Mouse (Mus musculus): ENCODE measurements around the gene Nadk. TPM values are rescaled to one million over a fixed set of nuclear protein-coding genes. Genes with fewer than 3 reads are reported as not detected.

The Nadk gene
- polyA plus RNA-seq, 1 experiment from 2014 or later: 117 TPM

DNA sequence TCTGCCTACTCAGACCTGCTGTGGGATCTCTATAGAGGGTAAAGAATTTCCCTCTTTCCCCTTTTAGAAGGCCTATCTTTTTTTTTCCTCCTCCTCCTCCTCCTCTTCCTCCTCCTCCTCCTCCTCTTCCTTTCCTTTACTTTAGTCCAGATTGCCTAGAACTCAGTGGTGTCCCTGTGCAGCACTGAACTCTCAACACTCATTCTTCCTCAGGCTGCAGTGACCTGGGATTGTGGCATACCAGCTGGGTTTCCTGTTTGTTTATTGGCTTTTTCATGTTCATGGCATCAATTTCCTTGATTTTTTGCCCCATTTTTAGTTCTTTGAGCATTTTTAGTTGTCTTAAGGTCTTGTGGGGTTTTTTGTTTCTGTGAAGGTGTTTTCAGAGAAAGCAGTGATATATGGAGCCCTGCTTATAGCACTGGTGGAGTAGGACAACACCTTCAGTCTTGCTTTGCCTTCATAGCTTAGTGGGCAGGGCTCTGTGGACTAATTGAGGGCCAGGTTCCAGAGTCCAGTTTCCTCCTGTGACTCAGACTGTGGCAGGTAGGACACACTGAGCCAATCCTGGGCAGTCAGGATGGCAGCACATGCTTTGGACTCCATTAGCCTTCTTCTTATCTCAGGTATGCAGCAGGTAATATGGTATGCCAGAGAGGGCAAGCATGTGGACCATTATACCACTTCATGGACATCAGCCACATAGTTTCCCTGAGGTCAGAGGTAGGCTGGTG, 73.8 kb downstream of the Nadk start:
- no peak for DNase-seq (ENCODE audit: low spot score)
- Histone ChIP-seq H3K4me1 (replicated peaks; ENCODE audit: control insufficient read depth, insufficient read depth, low read length) (no peaks in the 10 kb centered on the region), H3K9me3 (ENCODE audit: control insufficient read depth, low read length) (no peaks in the 10 kb centered on the region), H3K4me3 (ENCODE audit: low read depth, low read length) (no peak overlapping the region), H3K27ac (ENCODE audit: low read depth, low read length) (no peak overlapping the region), H3K36me3 (ENCODE audit: control insufficient read depth, insufficient read depth, low read length) (peaks cover 68% of the 10 kb centered on the region), H3K27me3 (replicated peaks; ENCODE audit: control insufficient read depth, insufficient read depth, low read length) (no peaks in the 10 kb centered on the region), H3K9ac (ENCODE audit: low read depth, low read length) (no peak overlapping the region), H3K4me2 (no peak overlapping the region)
- no peak for ATAC-seq (replicated peaks; ENCODE audit: low FRiP score)

Other genes starting within 250 kb of the Nadk start
- gene Prkcz, start 201.0 kb upstream of the Nadk start, polyA plus RNA-seq (2014; fragmentation: Nextera tagmentation; extraction: Ambion mirVana): 5.1 and 6.8 TPM in 2 replicates
- gene Gabrd, start 164.3 kb upstream of the Nadk start, polyA plus RNA-seq (2014; fragmentation: Nextera tagmentation; extraction: Ambion mirVana): not detected in 2 replicates
- 0.90 and 1.1 TPM in 2 replicates for gene Cfap74, start 153.2 kb upstream of the Nadk start, polyA plus RNA-seq (2014; fragmentation: Nextera tagmentation; extraction: Ambion mirVana)
- gene Tmem52, start 93.3 kb upstream of the Nadk start, polyA plus RNA-seq (2014; fragmentation: Nextera tagmentation; extraction: Ambion mirVana): not detected in 2 replicates
- 273 and 277 TPM in 2 replicates for gene Gnb1, start 71.0 kb upstream of the Nadk start, polyA plus RNA-seq (2014; fragmentation: Nextera tagmentation; extraction: Ambion mirVana)
- gene Slc35e2, start 39.0 kb downstream of the Nadk start, polyA plus RNA-seq (2014; fragmentation: Nextera tagmentation; extraction: Ambion mirVana): 13.4 and 14.5 TPM in 2 replicates
- 57.9 and 64.9 TPM in 2 replicates for gene Cdk11b, start 62.5 kb downstream of the Nadk start, polyA plus RNA-seq (2014; fragmentation: Nextera tagmentation; extraction: Ambion mirVana)
- not detected in 2 replicates for gene Gm10563, start 83.0 kb downstream of the Nadk start, polyA plus RNA-seq (2014; fragmentation: Nextera tagmentation; extraction: Ambion mirVana)
- gene Mmp23, start 91.0 kb downstream of the Nadk start, polyA plus RNA-seq (2014; fragmentation: Nextera tagmentation; extraction: Ambion mirVana): 13.6 and 13.7 TPM in 2 replicates
- 10.4 and 12.2 TPM in 2 replicates for gene Mib2, start 106.8 kb downstream of the Nadk start, polyA plus RNA-seq (2014; fragmentation: Nextera tagmentation; extraction: Ambion mirVana)
- 0.86 and 1.4 TPM in 2 replicates for gene Fndc10, start 132.0 kb downstream of the Nadk start, polyA plus RNA-seq (2014; fragmentation: Nextera tagmentation; extraction: Ambion mirVana)
- gene Ssu72, start 142.4 kb downstream of the Nadk start, polyA plus RNA-seq (2014; fragmentation: Nextera tagmentation; extraction: Ambion mirVana): 122 and 125 TPM in 2 replicates
- 0.69 and 0.70 TPM in 2 replicates for gene Tmem240, start 172.4 kb downstream of the Nadk start, polyA plus RNA-seq (2014; fragmentation: Nextera tagmentation; extraction: Ambion mirVana)
- gene Atad3a, start 198.7 kb downstream of the Nadk start, polyA plus RNA-seq (2014; fragmentation: Nextera tagmentation; extraction: Ambion mirVana): 156 and 161 TPM in 2 replicates
- 1.2 and 1.3 TPM in 2 replicates for gene Vwa1, start 212.3 kb downstream of the Nadk start, polyA plus RNA-seq (2014; fragmentation: Nextera tagmentation; extraction: Ambion mirVana)
- gene Tmem88b, start 223.5 kb downstream of the Nadk start, polyA plus RNA-seq (2014; fragmentation: Nextera tagmentation; extraction: Ambion mirVana): 0.25 and 0.39 TPM in 2 replicates
- gene Ankrd65, start 228.1 kb downstream of the Nadk start, polyA plus RNA-seq (2014; fragmentation: Nextera tagmentation; extraction: Ambion mirVana): not detected in 2 replicates
- 312 and 326 TPM in 2 replicates for gene Mrpl20, start 240.5 kb downstream of the Nadk start, polyA plus RNA-seq (2014; fragmentation: Nextera tagmentation; extraction: Ambion mirVana)